Mouse (Mus musculus) heart, postnatal 0 days (tissue): ENCODE measurements around the gene Kcnd3. TPM values are rescaled to one million over a fixed set of nuclear protein-coding genes. Genes with fewer than 3 reads are reported as not detected.
A peak's percentile ranks its signal among the peaks of the same experiment; 100 is the strongest.

Experiments
- ATAC-seq: fragments of 200-750 bp; cut with Nextera tagmentation; 2 replicates; pipeline ENCODE4 v1.8.0; 2017; ENCODE audit warnings: low read depth, moderate number of reproducible peaks, moderate library complexity; ENCODE audit not compliant: insufficient read depth
- DNase-seq: peaks from one replicate; pipeline ENCODE4 v3.0.0-alpha.2; 2016; ENCODE audit warnings: low spot score
- H3K27ac ChIP-seq: fragments of 300-500 bp; sonication (generic); 2 replicates; pipeline ENCODE4 v1.5.1; 2014; ENCODE audit warnings: low read depth, mild to moderate bottlenecking
- H3K27me3 ChIP-seq: fragments of 300-500 bp; sonication (generic); 2 replicates; pipeline ENCODE4 v1.6.1; 2014; ENCODE audit warnings: low read length, mixed read lengths; ENCODE audit not compliant: control insufficient read depth, insufficient read depth
- H3K36me3 ChIP-seq: fragments of 300-500 bp; sonication (generic); replicated peaks from 2 replicates; pipeline ENCODE4 v1.6.1; 2014; ENCODE audit warnings: low read length, mixed read lengths; ENCODE audit not compliant: control insufficient read depth, insufficient read depth
- H3K4me1 ChIP-seq: fragments of 300-500 bp; sonication (generic); 2 replicates; pipeline ENCODE4 v1.6.1; 2014; ENCODE audit warnings: antibody characterized with exemption; ENCODE audit not compliant: control insufficient read depth, insufficient read depth
- H3K4me2 ChIP-seq: fragments of 300-500 bp; sonication (generic); 2 replicates; pipeline ENCODE4 v1.6.1; 2014; ENCODE audit warnings: low read depth, mild to moderate bottlenecking, low read length, moderate library complexity
- H3K4me3 ChIP-seq: fragments of 300-500 bp; sonication (generic); 2 replicates; pipeline ENCODE4 v1.5.1; 2014; ENCODE audit warnings: low read depth, low read length
- H3K9ac ChIP-seq: fragments of 300-500 bp; sonication (generic); replicated peaks from 2 replicates; pipeline ENCODE4 v1.6.1; 2014; ENCODE audit warnings: low read depth, low read length, mixed read lengths
- H3K9me3 ChIP-seq: fragments of 300-500 bp; sonication (generic); replicated peaks from 2 replicates; pipeline ENCODE4 v1.6.1; 2016; ENCODE audit warnings: low read length; ENCODE audit not compliant: control insufficient read depth
- CTCF ChIP-seq: IDR thresholded peaks from 2 replicates; pipeline ENCODE4 v1.5.1; 2016; ENCODE audit warnings: antibody characterized with exemption, control low read depth, low read depth
- EP300 ChIP-seq: IDR thresholded peaks from 2 replicates; pipeline ENCODE4 v1.6.1; 2016; ENCODE audit warnings: antibody characterized with exemption, low read depth
- WGBS: fragments of 180-500 bp; shearing (Covaris S2); extraction: QIAGEN DNeasy Blood & Tissue Kit; methylation state at CpG from one replicate; pipeline ENCODE4 v1.1.7; 2014; 5-methylcytosine and 5-hydroxymethylcytosine counted together
- polyA plus RNA-seq: library from polyadenylated mRNA; unstranded; fragments of >200 nt; fragmentation: Nextera tagmentation; extraction: Ambion mirVana; gene quantifications from 2 replicates; pipeline ENCODE4 v1.2.1, GENCODE M21; 2015
- total RNA-seq: library from RNA; depleted of rRNA; stranded (reverse); fragments of >200 nt; gene quantifications from 2 replicates; pipeline ENCODE4 v1.2.3, GENCODE M21; 2014; ENCODE audit warnings: low replicate concordance

The Kcnd3 gene
- total and polyA plus RNA-seq, 2 experiments from 2014 or later: 0.27 to 2.4 TPM

GRCm38 (mm10) chr3:105504272-105504671 is 52.1 kb downstream of the Kcnd3 start:
- no peak for TF ChIP-seq EP300
- TF ChIP-seq CTCF: no peak
- no peaks in the 10 kb centered on the region for H3K27me3 ChIP-seq
- H3K4me2 ChIP-seq: no peak overlapping the region
- no peaks in the 10 kb centered on the region for H3K9me3 ChIP-seq
- DNase-seq: peak; percentile 44
- ATAC-seq: peak; percentile 66
- no peaks in the 10 kb centered on the region for H3K36me3 ChIP-seq
- no peak overlapping the region for H3K4me3 ChIP-seq
- H3K27ac ChIP-seq: no peak overlapping the region
- no peak overlapping the region for H3K9ac ChIP-seq
- 19% methylated on average over 3 of the region's 3 CpGs for WGBS
- peaks cover 9% of the 10 kb centered on the region; the same call in 1 of the 2 replicates for H3K4me1 ChIP-seq

- H3K27ac ChIP-seq: no peak overlapping the region
- H3K27me3 ChIP-seq: no peaks in the 10 kb centered on the region
- TF ChIP-seq CTCF: no peak
- no peak for TF ChIP-seq EP300
- peaks cover 9% of the 10 kb centered on the region; the same call in 1 of the 2 replicates for H3K4me1 ChIP-seq
- no peaks in the 10 kb centered on the region for H3K9me3 ChIP-seq
- no peaks in the 10 kb centered on the region for H3K36me3 ChIP-seq
- H3K4me2 ChIP-seq: no peak overlapping the region
- H3K9ac ChIP-seq: no peak overlapping the region
- ATAC-seq (no peak), DNase-seq (no peak)
- no peak overlapping the region for H3K4me3 ChIP-seq
- WGBS: 64% methylated on average over 15 of the region's 15 CpGs
Measured at GRCm38 (mm10) chr3:105505161-105505872, 53.2 kb downstream of the Kcnd3 start.

- Histone ChIP-seq H3K4me2 (no peak overlapping the region), H3K36me3 (no peaks in the 10 kb centered on the region), H3K4me3 (no peak overlapping the region), H3K9ac (no peak overlapping the region), H3K27me3 (no peaks in the 10 kb centered on the region), H3K9me3 (no peaks in the 10 kb centered on the region), H3K27ac (no peak overlapping the region), H3K4me1 (peaks cover 9% of the 10 kb centered on the region; the same call in 1 of the 2 replicates)
- 83% methylated on average over 7 of the region's 7 CpGs for WGBS
- no peak for TF ChIP-seq EP300
- DNase-seq (no peak), ATAC-seq (no peak)
Measured at GRCm38 (mm10) chr3:105505873-105506170, 53.7 kb downstream of the Kcnd3 start.

DNA sequence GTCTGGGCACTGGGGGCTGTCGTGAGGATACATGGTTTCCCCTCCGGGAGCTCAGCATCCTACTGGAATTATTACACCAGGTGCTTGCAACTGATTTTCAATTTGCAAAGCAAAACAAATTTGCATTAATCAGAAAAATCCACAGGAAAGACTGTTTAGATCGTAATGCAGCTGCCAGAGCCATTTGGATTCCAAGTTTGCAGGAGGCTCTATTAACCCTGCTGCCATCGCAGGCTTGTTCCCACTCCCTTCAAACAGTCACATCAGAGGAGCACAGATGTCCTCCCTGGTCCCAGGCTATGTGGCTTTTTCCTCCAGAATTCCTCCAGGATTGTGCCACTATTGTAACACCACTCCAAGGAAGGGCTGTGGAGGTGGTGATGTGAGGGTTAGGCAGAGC is 54.5 kb downstream of the Kcnd3 start:
- Histone ChIP-seq H3K4me1 (peaks cover 9% of the 10 kb centered on the region; the same call in 1 of the 2 replicates), H3K4me2 (no peak overlapping the region), H3K27ac (no peak overlapping the region), H3K4me3 (no peak overlapping the region), H3K36me3 (no peaks in the 10 kb centered on the region), H3K27me3 (no peaks in the 10 kb centered on the region), H3K9ac (no peak overlapping the region), H3K9me3 (no peaks in the 10 kb centered on the region)
- WGBS: 86% methylated on average over 4 of the region's 4 CpGs
- ATAC-seq (no peak), DNase-seq (no peak)
- TF ChIP-seq CTCF: no peak
- TF ChIP-seq EP300: no peak

DNA sequence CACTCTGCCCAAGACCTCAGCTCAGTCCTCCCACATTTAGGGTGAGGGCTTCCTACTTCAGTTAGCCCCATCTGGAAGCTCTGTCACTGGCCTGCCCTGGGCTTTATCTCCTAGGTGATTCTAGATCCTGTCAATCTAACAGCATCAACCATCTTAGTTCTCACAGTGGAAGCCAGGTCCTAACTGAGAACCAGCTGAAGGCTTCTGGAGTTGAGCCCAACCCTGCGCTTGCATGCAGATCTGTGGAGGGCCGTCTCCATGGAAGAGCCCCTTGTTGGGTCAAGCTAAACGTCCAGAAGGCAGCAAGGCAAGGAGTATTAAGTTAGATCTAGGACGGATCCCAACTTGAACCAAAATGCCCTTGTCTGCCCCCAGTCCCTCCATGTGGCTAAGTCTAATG is 57.2 kb downstream of the Kcnd3 start:
- DNase-seq (no peak), ATAC-seq (no peak)
- WGBS: 68% methylated on average over 4 of the region's 4 CpGs
- Histone ChIP-seq H3K9me3 (no peaks in the 10 kb centered on the region), H3K4me3 (no peak overlapping the region), H3K27me3 (no peaks in the 10 kb centered on the region), H3K4me2 (no peak overlapping the region), H3K36me3 (no peaks in the 10 kb centered on the region), H3K9ac (no peak overlapping the region), H3K4me1 (peaks cover 1% of the 10 kb centered on the region; the same call in 1 of the 2 replicates), H3K27ac (no peak overlapping the region)
- TF ChIP-seq EP300 (no peak), CTCF (no peak)

- TF ChIP-seq EP300 (no peak), CTCF (no peak)
- ATAC-seq (no peak), DNase-seq (no peak)
- H3K4me3 ChIP-seq: no peak overlapping the region
- no peaks in the 10 kb centered on the region for H3K9me3 ChIP-seq
- WGBS: 20% methylated on average over 2 of the region's 2 CpGs
- no peaks in the 10 kb centered on the region for H3K27me3 ChIP-seq
- no peak overlapping the region for H3K4me2 ChIP-seq
- H3K36me3 ChIP-seq: no peaks in the 10 kb centered on the region
- no peak overlapping the region for H3K27ac ChIP-seq
- no peak overlapping the region for H3K9ac ChIP-seq
- no peaks in the 10 kb centered on the region for H3K4me1 ChIP-seq
Measured at GRCm38 (mm10) chr3:105511836-105512235, 59.7 kb downstream of the Kcnd3 start.
